Mouse (Mus musculus): ENCODE results near the gene Ndufb2. TPM values are rescaled to one million over a fixed set of nuclear protein-coding genes. Genes with fewer than 3 reads are reported as not detected.

Ndufb2 gene
- polyA plus RNA-seq, 1 experiment from 2014 or later: 561 TPM

DNA sequence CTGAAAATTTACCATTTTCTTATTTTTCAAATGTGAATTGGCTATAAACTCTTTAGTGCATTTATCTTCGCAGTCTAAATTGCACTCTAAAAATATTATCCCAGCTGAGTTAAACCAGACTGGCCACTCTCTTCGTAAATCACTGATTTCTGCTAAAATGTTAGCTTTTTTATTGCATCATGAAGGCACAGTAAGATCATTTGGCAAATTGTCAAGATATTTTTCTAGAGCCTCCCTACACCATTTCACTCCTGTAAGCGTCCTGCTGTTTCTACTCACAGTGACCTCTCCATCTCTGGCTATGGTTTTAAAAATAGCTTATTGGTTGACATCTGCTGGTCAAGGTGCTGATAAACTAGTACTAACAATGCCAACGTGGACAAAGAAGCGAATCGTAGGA lies 13.7 kb downstream of the Ndufb2 start:
- no peak overlapping the region for H3K9ac ChIP-seq (replicated peaks; ENCODE audit: low read depth, low read length)
- H3K36me3 ChIP-seq (ENCODE audit: control insufficient read depth, insufficient read depth, low read length): peaks cover 12% of the 10 kb centered on the region
- H3K27ac ChIP-seq (ENCODE audit: low read depth, low read length): no peak overlapping the region
- ATAC-seq (ENCODE audit: low read depth): no peak
- 87% methylated on average over 6 of the region's 6 CpGs for WGBS
- H3K27me3 ChIP-seq (ENCODE audit: control insufficient read depth, insufficient read depth, low read length): no peaks in the 10 kb centered on the region
- H3K9me3 ChIP-seq (ENCODE audit: control insufficient read depth, low read length): no peaks in the 10 kb centered on the region
- no peaks in the 10 kb centered on the region for H3K4me1 ChIP-seq (ENCODE audit: control insufficient read depth, insufficient read depth, low read length)
- H3K4me3 ChIP-seq (ENCODE audit: low read depth, low read length): no peak overlapping the region
- H3K4me2 ChIP-seq (ENCODE audit: low read depth, low read length): no peak overlapping the region

DNA sequence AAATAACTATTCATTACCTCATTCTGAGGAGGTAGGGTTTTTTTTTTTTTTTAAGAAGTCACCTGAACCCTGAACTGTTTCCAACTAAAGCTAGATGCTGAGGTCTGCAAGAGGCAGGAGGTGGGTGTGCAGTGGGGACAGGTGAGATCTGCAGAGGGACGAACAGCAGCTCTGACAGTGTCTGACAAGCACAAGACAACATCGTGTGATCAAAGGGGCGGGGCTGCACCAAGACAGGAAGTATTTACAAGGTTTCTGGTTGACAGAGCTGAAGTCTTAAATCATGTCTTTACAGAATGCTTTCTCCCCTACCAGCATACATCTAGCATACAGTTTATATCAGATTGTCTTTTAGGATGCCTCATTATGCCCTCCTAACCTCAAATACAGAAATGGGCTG lies 14.5 kb downstream of the Ndufb2 start:
- H3K36me3 ChIP-seq (ENCODE audit: control insufficient read depth, insufficient read depth, low read length): peaks cover 12% of the 10 kb centered on the region
- H3K27me3 ChIP-seq (ENCODE audit: control insufficient read depth, insufficient read depth, low read length): no peaks in the 10 kb centered on the region
- ATAC-seq (ENCODE audit: low read depth): no peak
- H3K4me1 ChIP-seq (ENCODE audit: control insufficient read depth, insufficient read depth, low read length): no peaks in the 10 kb centered on the region
- H3K9me3 ChIP-seq (ENCODE audit: control insufficient read depth, low read length): no peaks in the 10 kb centered on the region
- no peak overlapping the region for H3K9ac ChIP-seq (replicated peaks; ENCODE audit: low read depth, low read length)
- no peak overlapping the region for H3K4me2 ChIP-seq (ENCODE audit: low read depth, low read length)
- no peak overlapping the region for H3K4me3 ChIP-seq (ENCODE audit: low read depth, low read length)
- no peak overlapping the region for H3K27ac ChIP-seq (ENCODE audit: low read depth, low read length)
- WGBS: 81% methylated on average over 3 of the region's 3 CpGs

DNA sequence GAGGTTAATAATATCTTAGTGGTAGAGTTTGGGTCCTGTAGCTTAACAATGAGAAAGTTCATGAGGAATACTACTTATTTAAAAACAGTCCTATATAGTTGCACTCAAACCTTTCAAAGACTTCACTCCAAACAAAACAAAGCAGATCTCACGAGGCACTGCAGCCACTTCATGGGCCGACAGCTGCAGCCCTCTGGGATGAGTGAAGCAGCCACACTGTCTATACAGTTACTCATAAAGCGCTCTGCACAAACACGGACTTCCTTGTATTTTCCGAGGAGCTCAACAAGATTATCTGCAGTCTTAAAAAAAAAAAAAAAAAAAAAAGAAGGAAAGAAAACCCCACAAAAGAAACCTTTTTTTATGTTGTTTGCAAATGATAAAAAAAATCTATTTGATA lies 15.0 kb downstream of the Ndufb2 start:
- no peak overlapping the region for H3K27ac ChIP-seq (ENCODE audit: low read depth, low read length)
- H3K4me3 ChIP-seq (ENCODE audit: low read depth, low read length): no peak overlapping the region
- WGBS: 73% methylated on average over 5 of the region's 5 CpGs
- no peaks in the 10 kb centered on the region for H3K9me3 ChIP-seq (ENCODE audit: control insufficient read depth, low read length)
- no peak overlapping the region for H3K9ac ChIP-seq (replicated peaks; ENCODE audit: low read depth, low read length)
- H3K4me1 ChIP-seq (ENCODE audit: control insufficient read depth, insufficient read depth, low read length): no peaks in the 10 kb centered on the region
- no peak overlapping the region for H3K4me2 ChIP-seq (ENCODE audit: low read depth, low read length)
- ATAC-seq (ENCODE audit: low read depth): no peak
- H3K27me3 ChIP-seq (ENCODE audit: control insufficient read depth, insufficient read depth, low read length): no peaks in the 10 kb centered on the region
- peaks cover 12% of the 10 kb centered on the region for H3K36me3 ChIP-seq (ENCODE audit: control insufficient read depth, insufficient read depth, low read length)

DNA sequence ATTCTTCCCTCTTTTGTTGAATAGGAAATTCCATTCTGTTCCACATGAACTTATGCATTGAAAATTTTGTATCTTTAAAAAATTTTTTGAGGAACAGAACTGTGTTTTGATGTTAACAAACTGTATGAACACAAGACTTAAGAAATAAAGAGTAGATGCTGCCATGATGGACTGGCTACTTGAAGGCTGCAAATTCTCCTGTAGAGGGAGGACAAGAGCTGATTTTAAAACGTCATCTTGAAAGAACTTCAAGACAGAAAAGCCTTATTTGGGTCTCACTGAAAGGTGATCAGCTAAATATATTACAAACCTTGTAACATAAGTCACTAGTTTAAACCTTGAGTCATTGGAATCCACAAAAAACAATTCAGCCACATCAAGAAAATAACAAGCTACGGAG lies 17.8 kb downstream of the Ndufb2 start:
- Histone ChIP-seq H3K4me1 (ENCODE audit: control insufficient read depth, insufficient read depth, low read length) (no peaks in the 10 kb centered on the region), H3K4me2 (ENCODE audit: low read depth, low read length) (no peak overlapping the region), H3K27ac (ENCODE audit: low read depth, low read length) (no peak overlapping the region), H3K9me3 (ENCODE audit: control insufficient read depth, low read length) (no peaks in the 10 kb centered on the region), H3K4me3 (ENCODE audit: low read depth, low read length) (no peak overlapping the region), H3K9ac (replicated peaks; ENCODE audit: low read depth, low read length) (no peak overlapping the region), H3K27me3 (ENCODE audit: control insufficient read depth, insufficient read depth, low read length) (no peaks in the 10 kb centered on the region), H3K36me3 (ENCODE audit: control insufficient read depth, insufficient read depth, low read length) (peaks cover 32% of the 10 kb centered on the region)
- no peak for ATAC-seq (ENCODE audit: low read depth)
- 75% methylated on average over 2 of the region's 2 CpGs for WGBS

DNA sequence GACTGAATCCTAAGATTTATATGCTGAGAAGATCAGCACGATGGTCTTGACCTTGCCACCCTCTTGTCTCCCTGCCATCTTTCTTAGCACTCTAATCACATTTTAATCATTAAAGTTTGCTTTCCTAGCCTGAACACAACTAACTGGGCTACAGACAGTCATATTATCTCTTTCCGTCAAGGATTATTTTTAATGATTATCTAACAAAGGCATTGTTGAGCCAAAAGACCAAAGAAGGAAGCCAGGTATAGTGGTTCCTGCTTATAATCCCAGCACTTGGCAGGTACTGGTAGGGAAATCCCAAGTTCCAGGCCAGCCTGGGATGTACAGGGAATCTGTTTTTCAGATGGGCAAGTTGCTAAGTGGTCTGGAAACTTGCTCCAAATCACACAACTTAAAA lies 18.9 kb downstream of the Ndufb2 start:
- no peak overlapping the region for H3K9ac ChIP-seq (replicated peaks; ENCODE audit: low read depth, low read length)
- no peak overlapping the region for H3K4me2 ChIP-seq (ENCODE audit: low read depth, low read length)
- no peaks in the 10 kb centered on the region for H3K4me1 ChIP-seq (ENCODE audit: control insufficient read depth, insufficient read depth, low read length)
- no peak overlapping the region for H3K4me3 ChIP-seq (ENCODE audit: low read depth, low read length)
- no peaks in the 10 kb centered on the region for H3K27me3 ChIP-seq (ENCODE audit: control insufficient read depth, insufficient read depth, low read length)
- peaks cover 35% of the 10 kb centered on the region for H3K36me3 ChIP-seq (ENCODE audit: control insufficient read depth, insufficient read depth, low read length)
- ATAC-seq (ENCODE audit: low read depth): no peak
- WGBS: 94% methylated on average over 2 of the region's 2 CpGs
- H3K27ac ChIP-seq (ENCODE audit: low read depth, low read length): no peak overlapping the region
- no peaks in the 10 kb centered on the region for H3K9me3 ChIP-seq (ENCODE audit: control insufficient read depth, low read length)

Other genes with a start within 250 kb of the Ndufb2 start
- 60.5 and 68.8 TPM in 2 replicates for gene Slc37a3, start 214.9 kb upstream of the Ndufb2 start, polyA plus RNA-seq (2014; fragmentation: Nextera tagmentation; extraction: Ambion mirVana)
- gene Rab19, start 211.4 kb upstream of the Ndufb2 start, polyA plus RNA-seq (2014; fragmentation: Nextera tagmentation; extraction: Ambion mirVana): 0.22 TPM in 1 of 2 replicates, not detected in the other
- 260 and 271 TPM in 2 replicates for gene Mkrn1, start 172.1 kb upstream of the Ndufb2 start, polyA plus RNA-seq (2014; fragmentation: Nextera tagmentation; extraction: Ambion mirVana)
- 20.1 and 24.5 TPM in 2 replicates for gene Dennd2a, start 34.7 kb upstream of the Ndufb2 start, polyA plus RNA-seq (2014; fragmentation: Nextera tagmentation; extraction: Ambion mirVana)
- gene Adck2, start 18.7 kb upstream of the Ndufb2 start, polyA plus RNA-seq (2014; fragmentation: Nextera tagmentation; extraction: Ambion mirVana): 30.3 and 45.1 TPM in 2 replicates
- gene Gm42420, start 6.8 kb upstream of the Ndufb2 start, polyA plus RNA-seq (2014; fragmentation: Nextera tagmentation; extraction: Ambion mirVana): 1.1 TPM in 2 replicates
- gene Braf, start 132.9 kb downstream of the Ndufb2 start, polyA plus RNA-seq (2014; fragmentation: Nextera tagmentation; extraction: Ambion mirVana): 32.8 TPM in 2 replicates
- gene Mrps33, start 218.4 kb downstream of the Ndufb2 start, polyA plus RNA-seq (2014; fragmentation: Nextera tagmentation; extraction: Ambion mirVana): 182 and 206 TPM in 2 replicates